Mouse (Mus musculus) ES-Bruce4 (cell line): Measurements from ENCODE around the gene Trim60. TPM values are rescaled to one million over a fixed set of nuclear protein-coding genes. Genes with fewer than 3 reads are reported as not detected.
A peak's percentile ranks its signal among the peaks of the same experiment; 100 is the strongest.

Source experiments
- H3K27ac ChIP-seq: 2 replicates; pipeline ENCODE4 v1.5.1; 2012; ENCODE audit warnings: low read length, inconsistent platforms; ENCODE audit not compliant: insufficient read depth
- H3K27me3 ChIP-seq: 2 replicates; pipeline ENCODE4 v1.6.1; 2012; ENCODE audit warnings: mild to moderate bottlenecking, low read length, inconsistent platforms; ENCODE audit not compliant: control insufficient read depth, poor library complexity, insufficient read depth, severe bottlenecking
- H3K36me3 ChIP-seq: 2 replicates; pipeline ENCODE4 v1.6.1; 2012; ENCODE audit warnings: inconsistent platforms, mild to moderate bottlenecking, low read length, moderate library complexity; ENCODE audit not compliant: control insufficient read depth, poor library complexity, insufficient read depth, severe bottlenecking
- H3K4me1 ChIP-seq: one replicate; pipeline ENCODE4 v1.8.1; 2011; ENCODE audit warnings: low read length; ENCODE audit not compliant: control insufficient read depth, insufficient read depth
- H3K4me3 ChIP-seq: 2 replicates; pipeline ENCODE4 v1.5.1; 2011; ENCODE audit warnings: low read depth, mild to moderate bottlenecking, low read length
- H3K9ac ChIP-seq: 2 replicates; pipeline ENCODE4 v1.6.1; 2012; ENCODE audit warnings: low read depth, mild to moderate bottlenecking, inconsistent platforms; ENCODE audit not compliant: poor library complexity, severe bottlenecking
- H3K9me3 ChIP-seq: replicated peaks from 2 replicates; pipeline ENCODE4 v1.6.1; 2012; ENCODE audit warnings: mild to moderate bottlenecking, low read length, inconsistent platforms; ENCODE audit not compliant: control insufficient read depth, poor library complexity, insufficient read depth, severe bottlenecking
- CTCF ChIP-seq: IDR thresholded peaks from one replicate; pipeline ENCODE4 v1.8.1; 2011; ENCODE audit warnings: low read depth, low read length
- EP300 ChIP-seq: IDR thresholded peaks from 2 replicates; pipeline ENCODE4 v1.6.1; 2011; ENCODE audit warnings: low read depth, low read length; ENCODE audit not compliant: insufficient read depth
- POLR2A ChIP-seq: IDR thresholded peaks from one replicate; pipeline ENCODE4 v1.8.1; 2011; ENCODE audit warnings: low read length; ENCODE audit not compliant: insufficient read depth
- polyA plus RNA-seq: library from polyadenylated mRNA; stranded (reverse); fragments of >200 nt; gene quantifications from 2 replicates; pipeline ENCODE4 v1.2.4, GENCODE M21; 2011; ENCODE audit warnings: low read depth; ENCODE audit not compliant: missing spikeins, insufficient read depth, insufficient read length

Gene Trim60
- 0.37 and 0.41 TPM in 2 replicates for polyA plus RNA-seq

DNA sequence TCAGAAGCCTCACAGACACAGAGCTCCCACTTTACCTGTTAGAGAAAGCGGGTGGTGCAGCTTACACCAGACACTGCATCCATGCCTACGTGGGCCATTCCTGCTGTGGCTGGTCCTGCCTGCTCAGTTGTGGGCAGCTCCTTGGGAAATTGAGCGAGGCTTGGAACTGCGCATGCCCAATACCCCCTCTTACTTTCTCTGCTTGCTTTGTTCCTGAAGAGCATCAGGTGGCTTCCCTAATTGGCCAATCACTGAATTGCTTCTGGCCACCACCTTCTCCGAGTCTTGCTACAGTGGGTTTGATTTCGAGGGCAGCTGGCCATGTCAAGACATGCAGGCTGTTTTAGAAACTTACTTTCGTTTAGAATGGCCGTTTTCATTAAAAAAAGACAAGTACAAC, at the start of gene Trim60, which contains the start of gene Trim61:
Gene Trim60 (minus strand): TSS at position 162 of the 400 bp plus-strand sequence.
Gene Trim61 (minus strand): TSS at position 101 of the 400 bp plus-strand sequence.
- Histone ChIP-seq H3K4me1 (no peaks in the 10 kb centered on the region), H3K9ac (no peak within 1 kb of the TSS), H3K36me3 (no peaks in the 10 kb centered on the region), H3K9me3 (peaks cover 6% of the 10 kb centered on the region), H3K27ac (no peak within 1 kb of the TSS), H3K27me3 (no peaks in the 10 kb centered on the region), H3K4me3 (no peak within 1 kb of the TSS)
- TF ChIP-seq POLR2A, result no peak
- TF ChIP-seq CTCF, result no peak
- TF ChIP-seq EP300, result no peak

- H3K4me1 ChIP-seq, result peaks cover 5% of the 10 kb centered on the region
- no peak overlapping the region for H3K4me3 ChIP-seq
- H3K9me3 ChIP-seq, result peaks cover 20% of the 10 kb centered on the region
- H3K9ac ChIP-seq, result no peak overlapping the region
- no peaks in the 10 kb centered on the region for H3K27me3 ChIP-seq
- peak overlapping the region; percentile 91 for H3K27ac ChIP-seq
- no peak for TF ChIP-seq POLR2A
- peak; percentile 51; the same call in 1 of the 2 replicates for TF ChIP-seq EP300
- TF ChIP-seq CTCF, result no peak
- H3K36me3 ChIP-seq, result no peaks in the 10 kb centered on the region
Observed at GRCm38 (mm10) chr8:65067694-65068472, 49.5 kb upstream of the Trim60 start.

DNA sequence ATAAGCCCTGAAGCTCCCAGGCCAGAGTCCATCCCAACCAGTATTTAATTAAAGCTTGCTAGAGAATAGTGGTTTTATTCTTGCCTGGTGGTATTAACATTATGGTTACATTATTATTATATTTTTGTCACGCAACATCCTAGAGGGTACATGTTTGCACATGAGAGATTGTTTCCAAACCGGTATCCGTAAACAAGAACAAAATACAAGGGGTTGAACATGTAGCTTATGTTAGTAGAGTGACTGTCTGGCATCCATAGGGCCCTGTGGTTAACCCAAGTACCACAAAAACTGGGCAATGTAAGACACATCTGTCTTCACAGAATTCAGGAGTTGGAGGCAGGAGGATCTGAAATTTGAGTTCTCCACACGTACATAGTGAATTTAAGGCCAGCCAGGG, 48.6 kb upstream of the Trim60 start:
- H3K4me1 ChIP-seq, result peaks cover 5% of the 10 kb centered on the region
- peaks cover 20% of the 10 kb centered on the region for H3K9me3 ChIP-seq
- no peaks in the 10 kb centered on the region for H3K27me3 ChIP-seq
- H3K9ac ChIP-seq, result no peak overlapping the region
- no peak overlapping the region for H3K4me3 ChIP-seq
- peak overlapping the region; percentile 91; the same call in 1 of the 2 replicates for H3K27ac ChIP-seq
- TF ChIP-seq EP300 (no peak), CTCF (no peak), POLR2A (no peak)
- H3K36me3 ChIP-seq, result no peaks in the 10 kb centered on the region

- Histone ChIP-seq H3K4me1 (peaks cover 5% of the 10 kb centered on the region), H3K9me3 (peaks cover 20% of the 10 kb centered on the region), H3K27ac (peak overlapping the region; percentile 2; the same call in 1 of the 2 replicates), H3K27me3 (no peaks in the 10 kb centered on the region), H3K36me3 (no peaks in the 10 kb centered on the region), H3K9ac (no peak overlapping the region), H3K4me3 (no peak overlapping the region)
- TF ChIP-seq POLR2A (no peak), CTCF (no peak), EP300 (no peak)
Observed at GRCm38 (mm10) chr8:65065622-65066021, 47.2 kb upstream of the Trim60 start.

DNA sequence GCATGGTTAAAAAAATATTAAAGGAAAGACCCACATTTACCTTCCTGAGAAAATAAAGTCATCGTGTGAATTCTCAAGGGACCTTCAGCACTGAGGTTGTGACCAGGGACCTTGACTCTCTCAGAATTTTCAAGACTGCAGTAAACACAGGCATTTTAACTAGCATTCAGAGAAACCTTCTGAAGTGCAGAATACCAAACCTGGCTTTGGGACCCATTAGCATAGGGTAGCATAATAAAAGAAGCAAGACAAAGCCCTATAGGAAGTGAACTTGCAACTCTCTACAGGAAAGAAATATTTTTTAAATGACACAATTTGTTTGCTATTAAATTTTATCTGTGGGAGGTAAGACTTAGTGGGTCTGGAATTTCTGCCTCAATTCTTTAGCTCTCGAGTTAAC, 45.7 kb upstream of the Trim60 start:
- peaks cover 18% of the 10 kb centered on the region for H3K9me3 ChIP-seq
- H3K27ac ChIP-seq, result no peak overlapping the region
- H3K36me3 ChIP-seq, result no peaks in the 10 kb centered on the region
- H3K27me3 ChIP-seq, result no peaks in the 10 kb centered on the region
- H3K4me3 ChIP-seq, result no peak overlapping the region
- peaks cover 5% of the 10 kb centered on the region for H3K4me1 ChIP-seq
- H3K9ac ChIP-seq, result no peak overlapping the region
- TF ChIP-seq CTCF, result no peak
- TF ChIP-seq EP300, result no peak
- TF ChIP-seq POLR2A, result no peak

DNA sequence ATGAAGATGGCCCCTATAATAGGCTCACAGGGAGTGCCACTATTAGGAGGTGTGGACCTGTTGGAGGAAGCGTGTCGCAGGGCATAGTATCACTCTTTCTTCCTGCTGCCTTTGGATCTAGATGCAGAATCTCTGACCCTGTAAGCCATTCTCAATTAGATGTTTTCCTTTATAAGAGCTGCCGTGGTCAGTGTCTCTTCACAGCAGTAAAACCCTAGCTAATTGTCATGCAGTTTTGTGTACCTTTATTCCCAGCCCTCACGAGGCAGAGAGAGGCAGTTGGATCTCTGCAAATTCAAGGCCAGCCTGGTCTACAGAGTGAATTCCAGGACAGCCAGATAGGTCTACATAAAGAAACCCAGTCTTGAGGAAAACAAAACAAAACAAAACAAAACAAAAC, 43.8 kb upstream of the Trim60 start:
- Histone ChIP-seq H3K4me3 (no peak overlapping the region), H3K27ac (no peak overlapping the region), H3K9ac (no peak overlapping the region), H3K36me3 (no peaks in the 10 kb centered on the region), H3K4me1 (peaks cover 5% of the 10 kb centered on the region), H3K9me3 (peaks cover 7% of the 10 kb centered on the region), H3K27me3 (no peaks in the 10 kb centered on the region)
- TF ChIP-seq EP300 (no peak), CTCF (no peak), POLR2A (no peak)
